Mouse (Mus musculus) MEL (cell line): ENCODE measurements around the gene Cdkn1b. TPM values are rescaled to one million over a fixed set of nuclear protein-coding genes. Genes with fewer than 3 reads are reported as not detected.

ENCODE experiments used
- DNase-seq: peaks from one replicate; pipeline ENCODE4 v3.0.0; 2011; ENCODE audit warnings: low read depth, low spot score
- H3K27ac ChIP-seq: 2 replicates; pipeline ENCODE4 v1.5.1; 2012; ENCODE audit warnings: low read depth, mild to moderate bottlenecking, control low read depth, low read length, moderate library complexity; ENCODE audit not compliant: control insufficient read depth
- H3K27me3 ChIP-seq, 2 experiments: fragments of 150-350 bp in 1 of 2; sonication (generic) in 1 of 2; 2 replicates each; pipeline ENCODE4 v1.6.1; 2012; ENCODE audit warnings: low read length in 2 of 2, mild to moderate bottlenecking in 2 of 2, improper control_type of control experiment in 1 of 2, moderate library complexity in 1 of 2; ENCODE audit not compliant: insufficient read depth in 2 of 2, control insufficient read depth in 1 of 2
- H3K36me3 ChIP-seq, 2 experiments: 2 replicates each; pipeline ENCODE4 v1.6.1; 2012 to 2014; ENCODE audit warnings: low read length in 2 of 2, improper control_type of control experiment in 1 of 2, inconsistent platforms in 1 of 2, mild to moderate bottlenecking in 1 of 2; ENCODE audit not compliant: insufficient read depth in 2 of 2, control insufficient read depth in 1 of 2
- H3K4me1 ChIP-seq, 2 experiments: fragments of 150-350 bp in 1 of 2; sonication (generic) in 1 of 2; 2 replicates each; pipeline ENCODE4 v1.6.1; 2012; ENCODE audit warnings: low read length in 2 of 2, improper control_type of control experiment in 1 of 2, mild to moderate bottlenecking in 1 of 2; ENCODE audit not compliant: insufficient read depth in 2 of 2, control insufficient read depth in 1 of 2
- H3K4me3 ChIP-seq, 2 experiments: fragments of 150-350 bp in 1 of 2; sonication (generic) in 1 of 2; 2 replicates each; pipeline ENCODE4 v1.5.1; 2012; ENCODE audit warnings: low read depth in 2 of 2, low read length in 2 of 2, mild to moderate bottlenecking in 2 of 2, moderate library complexity in 2 of 2, control low read depth in 1 of 2, improper control_type of control experiment in 1 of 2; ENCODE audit not compliant: control insufficient read depth in 1 of 2, insufficient read depth in 1 of 2
- H3K79me2 ChIP-seq: 2 replicates; pipeline ENCODE4 v1.6.1; 2012; ENCODE audit warnings: mild to moderate bottlenecking, low read length, moderate library complexity; ENCODE audit not compliant: control insufficient read depth, poor library complexity, insufficient read depth
- H3K9ac ChIP-seq: 2 replicates; pipeline ENCODE4 v1.6.1; 2012; ENCODE audit warnings: low read depth, mild to moderate bottlenecking, control low read depth, low read length, moderate library complexity; ENCODE audit not compliant: control insufficient read depth, poor library complexity, severe bottlenecking
- H3K9me3 ChIP-seq: fragments of 150-350 bp; sonication (generic); replicated peaks from 2 replicates; pipeline ENCODE4 v1.6.1; 2012; ENCODE audit warnings: mild to moderate bottlenecking, low read length, improper control_type of control experiment, moderate library complexity; ENCODE audit not compliant: insufficient read depth
- BHLHE40 ChIP-seq: IDR thresholded peaks from 2 replicates; pipeline ENCODE4 v1.6.1; 2012; ENCODE audit warnings: low read depth, mild to moderate bottlenecking, inconsistent platforms, low read length, improper control_type of control experiment, borderline replicate concordance
- CHD1 ChIP-seq: IDR thresholded peaks from 2 replicates; pipeline ENCODE4 v1.6.1; 2012; ENCODE audit warnings: low read depth, mild to moderate bottlenecking, inconsistent platforms, low read length, improper control_type of control experiment
- CHD2 ChIP-seq: IDR thresholded peaks from 2 replicates; pipeline ENCODE4 v1.6.1; 2011; ENCODE audit warnings: low read length, improper control_type of control experiment
- CTCF ChIP-seq, 3 experiments: IDR thresholded peaks in 2 of 3; conservative IDR thresholded peaks in 1 of 3; 2 replicates each; pipeline ENCODE4 v1.5.1; 2011 to 2012; ENCODE audit warnings: low read length in 3 of 3, low read depth in 2 of 3, mild to moderate bottlenecking in 2 of 3, improper control_type of control experiment in 1 of 3, inconsistent platforms in 1 of 3, mixed read lengths in 1 of 3, moderate library complexity in 1 of 3; ENCODE audit not compliant: control insufficient read depth in 1 of 3, insufficient read depth in 1 of 3, poor library complexity in 1 of 3, severe bottlenecking in 1 of 3
- E2F4 ChIP-seq: IDR thresholded peaks from 2 replicates; pipeline ENCODE4 v1.6.1; 2011; ENCODE audit warnings: low read depth, low read length, improper control_type of control experiment, borderline replicate concordance
- ELF1 ChIP-seq: IDR thresholded peaks from 2 replicates; pipeline ENCODE4 v1.6.1; 2014; ENCODE audit warnings: low read depth, mild to moderate bottlenecking, inconsistent platforms, low read length, improper control_type of control experiment, moderate library complexity
- EP300 ChIP-seq, 2 experiments: IDR thresholded peaks; 2 replicates each; pipeline ENCODE4 v1.6.1; 2011; ENCODE audit warnings: improper control_type of control experiment in 2 of 2, low read length in 2 of 2, low read depth in 1 of 2, mild to moderate bottlenecking in 1 of 2
- GABPA ChIP-seq: IDR thresholded peaks from 2 replicates; pipeline ENCODE4 v1.6.1; 2012; ENCODE audit warnings: low read depth, mild to moderate bottlenecking, inconsistent platforms, low read length, improper control_type of control experiment, moderate library complexity
- JUND ChIP-seq: IDR thresholded peaks from 2 replicates; pipeline ENCODE4 v1.6.1; 2011; ENCODE audit warnings: low read depth, mild to moderate bottlenecking, improper control_type of control experiment, low read length
- KAT2A ChIP-seq: conservative IDR thresholded peaks from 2 replicates; pipeline ENCODE4 v1.6.1; 2012; ENCODE audit warnings: low read depth, low read length, improper control_type of control experiment, inconsistent platforms
- MAFK ChIP-seq: IDR thresholded peaks from 2 replicates; pipeline ENCODE4 v1.6.1; 2011; ENCODE audit warnings: low read depth, mild to moderate bottlenecking, low read length, improper control_type of control experiment, borderline replicate concordance
- MAX ChIP-seq: IDR thresholded peaks from 2 replicates; pipeline ENCODE4 v1.6.1; 2011; ENCODE audit warnings: low read length, improper control_type of control experiment
- MAZ ChIP-seq: IDR thresholded peaks from 2 replicates; pipeline ENCODE4 v1.6.1; 2012; ENCODE audit warnings: low read depth, mild to moderate bottlenecking, inconsistent platforms, low read length, improper control_type of control experiment
- MEF2A ChIP-seq: IDR thresholded peaks from 2 replicates; pipeline ENCODE4 v1.6.1; 2014; ENCODE audit warnings: low read depth, mild to moderate bottlenecking, inconsistent platforms, low read length, improper control_type of control experiment; ENCODE audit not compliant: poor library complexity, insufficient replicate concordance, severe bottlenecking; ENCODE audit errors: extremely low read depth
- MXI1 ChIP-seq: IDR thresholded peaks from 2 replicates; pipeline ENCODE4 v1.6.1; 2011; ENCODE audit warnings: mild to moderate bottlenecking, low read depth, low read length, improper control_type of control experiment
- MYB ChIP-seq: IDR thresholded peaks from 2 replicates; pipeline ENCODE4 v1.6.1; 2011; ENCODE audit warnings: mild to moderate bottlenecking, low read depth, low read length, improper control_type of control experiment
- MYC ChIP-seq: IDR thresholded peaks from 2 replicates; pipeline ENCODE4 v1.6.1; 2011; ENCODE audit warnings: low read depth, mild to moderate bottlenecking, low read length, improper control_type of control experiment, moderate library complexity
- NRF1 ChIP-seq: IDR thresholded peaks from 2 replicates; pipeline ENCODE4 v1.6.1; 2014; ENCODE audit warnings: low read depth, mild to moderate bottlenecking, inconsistent platforms, low read length, improper control_type of control experiment, moderate library complexity; ENCODE audit not compliant: poor library complexity, insufficient read depth, severe bottlenecking
- POLR2A ChIP-seq, 2 experiments: IDR thresholded peaks; 2 replicates each; pipeline ENCODE4 v1.6.1; 2011 to 2012; ENCODE audit warnings: low read length in 2 of 2, mild to moderate bottlenecking in 2 of 2, control low read depth in 1 of 2, improper control_type of control experiment in 1 of 2, low read depth in 1 of 2, moderate library complexity in 1 of 2; ENCODE audit not compliant: control insufficient read depth in 1 of 2, insufficient read depth in 1 of 2, poor library complexity in 1 of 2
- POLR2AphosphoS2 ChIP-seq: IDR thresholded peaks from 2 replicates; pipeline ENCODE4 v1.6.1; 2011; ENCODE audit warnings: low read length, improper control_type of control experiment
- POLR2AphosphoS5 ChIP-seq: IDR thresholded peaks from 2 replicates; pipeline ENCODE4 v1.6.1; 2012; ENCODE audit warnings: low read depth, borderline replicate concordance, mild to moderate bottlenecking, inconsistent platforms, low read length, moderate library complexity, mixed read lengths
- RCOR1 ChIP-seq: IDR thresholded peaks from 2 replicates; pipeline ENCODE4 v1.6.1; 2012; ENCODE audit warnings: low read depth, mild to moderate bottlenecking, inconsistent platforms, low read length, improper control_type of control experiment
- SIN3A ChIP-seq: IDR thresholded peaks from 2 replicates; pipeline ENCODE4 v1.6.1; 2012; ENCODE audit warnings: low read length, improper control_type of control experiment, inconsistent platforms
- TBP ChIP-seq: IDR thresholded peaks from 2 replicates; pipeline ENCODE4 v1.8.0; 2011; ENCODE audit warnings: low read depth, low read length, improper control_type of control experiment
- TCF12 ChIP-seq: IDR thresholded peaks from 2 replicates; pipeline ENCODE4 v1.6.1; 2014; ENCODE audit warnings: low read depth, mild to moderate bottlenecking, inconsistent platforms, low read length, improper control_type of control experiment, moderate library complexity
- UBTF ChIP-seq: IDR thresholded peaks from 2 replicates; pipeline ENCODE4 v1.6.1; 2012; ENCODE audit warnings: low read depth, mild to moderate bottlenecking, inconsistent platforms, low read length, improper control_type of control experiment, moderate library complexity, borderline replicate concordance; ENCODE audit not compliant: insufficient read depth
- USF2 ChIP-seq, 2 experiments: IDR thresholded peaks; 2 replicates each; pipeline ENCODE4 v1.6.1; 2011 to 2012; ENCODE audit warnings: improper control_type of control experiment in 2 of 2, low read length in 2 of 2, borderline replicate concordance in 1 of 2, inconsistent platforms in 1 of 2, low read depth in 1 of 2, mild to moderate bottlenecking in 1 of 2; ENCODE audit not compliant: insufficient read depth in 1 of 2
- ZKSCAN1 ChIP-seq: IDR thresholded peaks from 2 replicates; pipeline ENCODE4 v1.6.1; 2012; ENCODE audit warnings: low read depth, mild to moderate bottlenecking, inconsistent platforms, low read length, improper control_type of control experiment, moderate library complexity
- ZMIZ1 ChIP-seq: IDR thresholded peaks from 2 replicates; pipeline ENCODE4 v1.6.1; 2012; ENCODE audit warnings: low read depth, mild to moderate bottlenecking, inconsistent platforms, low read length, improper control_type of control experiment, moderate library complexity
- ZNF384 ChIP-seq: IDR thresholded peaks from 2 replicates; pipeline ENCODE4 v1.6.1; 2012; ENCODE audit warnings: low read depth, mild to moderate bottlenecking, inconsistent platforms, low read length, improper control_type of control experiment
- polyA plus RNA-seq, 2 experiments: library from polyadenylated mRNA; stranded (reverse) in 1 of 2; unstranded in 1 of 2; fragments of >175 nt in 1 of 2; fragments of >200 nt in 1 of 2; gene quantifications; 2 replicates each; pipeline versions ENCODE4 v1.2.1 to v1.2.4; 2012; ENCODE audit warnings: low replicate concordance in 2 of 2, low read depth in 1 of 2; ENCODE audit not compliant: insufficient read length in 2 of 2, insufficient read depth in 1 of 2, missing spikeins in 1 of 2
- total RNA-seq: library from RNA; depleted of rRNA; stranded (reverse); fragments of 300-350 nt; gene quantifications from 2 replicates; pipeline ENCODE4 v1.2.3, GENCODE M21; 2012

Cdkn1b gene
- total and polyA plus RNA-seq, 3 experiments = 7.7 to 21.2 TPM; not detected in 1

DNA sequence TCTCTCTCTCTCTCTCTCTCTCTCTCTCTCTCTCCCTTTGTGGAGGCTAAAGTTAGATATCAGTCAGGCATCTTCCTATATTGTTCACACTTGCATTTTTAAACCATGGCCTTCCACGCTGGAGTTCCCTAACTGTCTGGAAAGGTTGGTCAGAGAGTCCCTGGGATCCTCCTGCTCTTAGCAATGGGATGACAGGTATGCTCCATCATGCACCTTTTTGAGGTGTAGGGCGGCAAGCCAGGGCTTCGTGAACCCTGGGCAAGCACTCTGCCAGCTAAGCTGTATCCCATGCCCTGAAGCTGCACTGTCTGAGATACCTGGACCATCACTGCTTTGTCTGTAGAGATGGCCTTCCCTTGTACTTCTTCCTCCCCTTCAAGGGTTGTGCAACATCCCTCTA, 29.0 kb downstream of the Cdkn1b start:
- peak overlapping the region; percentile 4 for H3K27ac ChIP-seq
- TF ChIP-seq MAX (no peak), MYC (no peak), POLR2AphosphoS2 (no peak), CTCF (IDR thresholded peaks at IDR 0.05 in 2 of 3, conservative IDR thresholded peaks at IDR 0.05 in 1 of 3; ENCODE audit: control insufficient read depth in 1 of 3, insufficient read depth in 1 of 3, low read depth in 2 of 3, low read length in 3 of 3, poor library complexity in 1 of 3, severe bottlenecking in 1 of 3) (no peak), CHD1 (no peak), MXI1 (no peak), CHD2 (no peak), MEF2A (no peak), JUND (no peak), E2F4 (no peak), GABPA (no peak), RCOR1 (no peak)
- TF ChIP-seq, all 39 proteins: peak for 0
- Histone ChIP-seq H3K79me2 (no peaks in the 10 kb centered on the region), H3K36me3 (peaks cover 3 to 34% of the 10 kb centered on the region in 2 experiments; a peak in 3 of 4 replicates), H3K4me3 (no peak overlapping the region), H3K27me3 (no peaks in the 10 kb centered on the region), H3K4me1 (peaks cover 14 to 39% of the 10 kb centered on the region in 2 experiments), H3K9ac (no peak overlapping the region), H3K9me3 (no peaks in the 10 kb centered on the region)
- no peak for DNase-seq

DNA sequence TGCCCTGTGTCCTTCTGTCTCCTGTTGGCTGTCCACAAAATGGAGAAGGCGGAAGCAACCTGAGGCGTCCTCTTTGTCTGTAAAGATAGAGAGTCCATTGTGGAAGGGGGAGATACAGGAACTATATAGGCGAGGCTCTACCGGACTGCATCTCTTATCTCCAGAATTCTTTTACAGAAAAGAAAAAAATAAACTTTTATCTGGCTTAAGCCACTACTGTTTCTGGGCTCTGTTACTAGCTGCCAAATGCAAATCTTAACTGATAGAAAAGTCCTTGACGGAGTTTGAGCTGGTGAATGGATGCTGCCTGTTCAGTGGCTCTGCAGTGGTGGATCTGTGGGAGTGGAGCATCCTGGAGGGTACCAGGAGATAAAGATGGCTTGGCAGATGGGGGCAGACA, 31.2 kb downstream of the Cdkn1b start:
- peak; percentile 84 for DNase-seq
- Histone ChIP-seq H3K9me3 (no peaks in the 10 kb centered on the region), H3K4me3 (peak overlapping the region in 1 of 2 experiments; percentile 31; a peak in 3 of 4 replicates), H3K36me3 (peaks cover 3 to 34% of the 10 kb centered on the region in 2 experiments; a peak in 3 of 4 replicates), H3K27me3 (no peaks in the 10 kb centered on the region), H3K27ac (peak overlapping the region; percentile 98), H3K79me2 (no peaks in the 10 kb centered on the region), H3K9ac (peak overlapping the region; percentile 49), H3K4me1 (peaks cover 14 to 39% of the 10 kb centered on the region in 2 experiments)
- TF ChIP-seq ZNF384 = peak; percentile 97
- TF ChIP-seq SIN3A = peak; percentile 93
- TF ChIP-seq ELF1 = peak; percentile 84
- TF ChIP-seq TCF12 = peak; percentile 93
- 0 out of 2 replicates have a peak, but pooled peaks have one; percentile 43 for TF ChIP-seq MYC
- peak; percentile 37 for TF ChIP-seq MXI1
- no peak for TF ChIP-seq USF2 (IDR thresholded peaks at IDR 0.05; ENCODE audit: borderline replicate concordance in 1 of 2, insufficient read depth in 1 of 2, low read depth in 1 of 2, low read length in 2 of 2)
- TF ChIP-seq EP300 (IDR thresholded peaks at IDR 0.05; ENCODE audit: low read depth in 1 of 2, low read length in 2 of 2) = peak; percentile 97 to 98
- TF ChIP-seq GABPA = no peak
- TF ChIP-seq CHD1 = no peak
- TF ChIP-seq ZMIZ1 = no peak
- TF ChIP-seq MAFK = no peak
- peak; percentile 5; the same call in 1 of the 2 replicates for TF ChIP-seq MAX
- TF ChIP-seq KAT2A = no peak
- TF ChIP-seq CTCF (IDR thresholded peaks at IDR 0.05 in 2 of 3, conservative IDR thresholded peaks at IDR 0.05 in 1 of 3; ENCODE audit: control insufficient read depth in 1 of 3, insufficient read depth in 1 of 3, low read depth in 2 of 3, low read length in 3 of 3, poor library complexity in 1 of 3, severe bottlenecking in 1 of 3) = no peak
- TF ChIP-seq NRF1 = no peak
- no peak for TF ChIP-seq MAZ
- TF ChIP-seq TBP = peak; percentile 54; the same call in 1 of the 2 replicates
- TF ChIP-seq UBTF = no peak
- TF ChIP-seq POLR2A (IDR thresholded peaks at IDR 0.05; ENCODE audit: control insufficient read depth in 1 of 2, insufficient read depth in 1 of 2, low read depth in 1 of 2, low read length in 2 of 2, poor library complexity in 1 of 2) = peak in 1 of 2 experiments; percentile 39; a peak in 1 of 4 replicates
- no peak for TF ChIP-seq POLR2AphosphoS5
- 0 out of 2 replicates have a peak, but pooled peaks have one; percentile 27 for TF ChIP-seq POLR2AphosphoS2
- TF ChIP-seq BHLHE40 = peak; percentile 55; the same call in 1 of the 2 replicates
- TF ChIP-seq ZKSCAN1 = no peak
- peak; percentile 83 for TF ChIP-seq MYB
